Mouse (Mus musculus): Measurements from ENCODE around the gene Spata9.
"Not testable (repeated sequence)": the region's sequence is repeated elsewhere in the genome, so short reads cannot be mapped to it uniquely, and the experiment has no call there.

Spata9 gene

DNA sequence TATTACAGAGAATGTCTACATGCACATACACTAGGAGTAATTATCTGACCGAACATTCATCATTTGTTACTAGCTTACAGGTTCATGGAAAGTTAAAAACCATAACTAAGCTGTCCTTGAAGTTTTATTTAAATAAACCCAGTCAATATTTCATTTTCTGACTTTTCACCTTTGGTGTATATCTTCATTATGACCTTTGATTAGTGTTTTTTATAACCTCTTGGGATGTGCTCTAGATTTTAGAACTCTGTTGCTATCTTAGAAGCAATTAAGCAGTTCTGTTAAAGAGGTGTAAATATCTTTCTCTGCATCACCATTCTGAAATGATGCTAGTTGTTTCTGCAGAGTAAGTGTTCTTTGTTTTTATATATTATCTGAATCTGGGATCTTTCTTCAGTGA, at the start of gene Spata9:
Gene Spata9, plus strand, starts transcription at position 301 of the 400 bp plus-strand sequence.
- DNase-seq (ENCODE audit: low spot score), result no peak

DNA sequence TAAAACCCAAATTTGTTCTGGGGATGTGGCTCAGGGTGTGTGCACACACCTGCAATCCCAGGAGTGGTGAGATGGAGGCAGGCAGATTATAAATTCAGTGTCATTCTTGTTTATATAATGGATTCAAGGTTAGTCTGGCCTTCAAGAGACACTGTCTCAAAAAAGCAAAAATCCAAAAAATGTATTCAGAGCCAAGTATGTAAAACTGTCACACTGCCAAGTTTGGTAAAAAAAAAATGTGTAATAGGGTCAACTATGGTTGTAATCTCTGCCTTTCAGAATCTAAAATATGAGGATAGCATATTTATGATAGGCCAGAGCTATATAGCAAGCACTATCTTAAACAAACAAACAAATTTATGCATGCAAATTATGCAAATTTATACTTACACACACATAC, 39.0 kb upstream of the Spata9 start:
- no peak for DNase-seq (ENCODE audit: low spot score)

DNA sequence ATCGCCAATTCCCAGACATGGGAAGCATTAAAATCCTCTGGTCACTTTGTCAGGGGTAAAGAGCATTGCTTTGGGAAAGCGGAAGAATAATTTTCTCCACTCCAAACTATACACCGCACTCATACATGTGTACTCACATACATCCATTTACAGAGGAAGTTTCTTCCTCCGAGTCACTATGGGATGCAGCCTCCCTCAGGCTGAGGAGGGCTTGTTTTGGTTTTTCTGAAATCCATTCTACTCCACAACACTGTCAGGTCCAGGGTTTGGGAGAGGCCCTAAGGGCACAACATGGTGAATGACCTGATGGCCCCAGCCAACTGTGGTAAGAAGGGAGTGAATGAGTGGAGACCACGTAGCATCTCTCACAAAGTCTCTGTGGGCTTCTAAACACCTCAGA, 37.9 kb upstream of the Spata9 start:
- DNase-seq (ENCODE audit: low spot score), result not testable (repeated sequence)

DNA sequence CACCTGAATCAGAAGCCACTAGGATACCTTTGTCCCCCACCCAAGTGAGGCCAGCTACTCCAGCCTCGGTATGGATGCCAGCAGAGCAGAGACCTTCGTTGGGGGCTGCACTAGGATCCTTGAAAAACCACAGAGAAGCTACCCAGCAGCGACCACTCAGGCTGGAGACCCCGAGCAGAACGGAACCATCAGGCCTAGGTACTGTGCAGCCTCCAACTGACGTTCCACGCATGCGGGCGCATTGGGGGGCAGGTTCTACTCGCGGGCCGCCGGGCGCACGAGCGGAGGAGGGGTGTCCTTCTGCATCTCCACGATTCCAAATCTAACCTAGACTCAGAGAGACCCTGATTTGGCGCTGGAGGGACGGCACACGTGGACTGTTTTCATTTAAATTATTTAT, 36.9 kb upstream of the Spata9 start:
- no peak for DNase-seq (ENCODE audit: low spot score)

DNA sequence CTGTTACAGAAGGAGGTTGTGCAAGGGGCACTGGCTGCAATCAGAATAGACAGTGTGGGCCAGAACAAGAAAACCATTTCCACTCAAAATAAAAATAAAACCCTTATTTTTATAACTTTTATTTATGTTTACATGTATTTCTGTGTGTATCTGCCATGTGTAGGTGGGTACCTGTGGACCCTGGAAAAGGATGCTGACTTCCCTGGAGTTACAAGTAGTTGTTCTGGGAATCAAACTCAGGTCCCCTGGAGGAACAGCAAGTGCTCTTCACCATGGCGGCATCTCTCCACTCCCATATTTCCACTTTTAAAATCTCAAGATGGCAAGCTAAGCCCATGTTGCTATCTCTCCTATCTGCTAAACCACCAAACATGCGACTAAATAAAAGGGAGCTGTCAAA, 36.3 kb upstream of the Spata9 start:
- DNase-seq (ENCODE audit: low spot score), result no peak

DNA sequence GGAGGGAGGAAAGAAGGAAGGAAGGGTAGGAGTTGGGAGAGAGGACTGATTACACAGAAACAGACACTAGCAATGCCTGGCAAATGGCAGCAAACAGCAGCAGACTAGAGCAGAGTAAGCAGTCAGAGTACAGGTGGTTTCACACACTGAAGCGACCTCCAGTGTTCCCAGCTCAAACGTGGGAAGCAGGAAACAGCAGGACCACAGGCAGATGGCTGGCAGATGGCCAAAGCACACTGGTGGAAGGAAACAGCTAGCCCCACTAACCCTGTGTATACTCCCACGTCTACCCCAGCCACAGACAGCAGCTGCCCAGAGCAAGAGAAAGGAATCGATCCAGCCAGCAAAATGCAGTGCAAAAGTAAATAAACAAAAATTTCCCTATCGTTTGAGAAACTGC, 35.9 kb upstream of the Spata9 start:
- peak; percentile 77 for DNase-seq (ENCODE audit: low spot score)

DNA sequence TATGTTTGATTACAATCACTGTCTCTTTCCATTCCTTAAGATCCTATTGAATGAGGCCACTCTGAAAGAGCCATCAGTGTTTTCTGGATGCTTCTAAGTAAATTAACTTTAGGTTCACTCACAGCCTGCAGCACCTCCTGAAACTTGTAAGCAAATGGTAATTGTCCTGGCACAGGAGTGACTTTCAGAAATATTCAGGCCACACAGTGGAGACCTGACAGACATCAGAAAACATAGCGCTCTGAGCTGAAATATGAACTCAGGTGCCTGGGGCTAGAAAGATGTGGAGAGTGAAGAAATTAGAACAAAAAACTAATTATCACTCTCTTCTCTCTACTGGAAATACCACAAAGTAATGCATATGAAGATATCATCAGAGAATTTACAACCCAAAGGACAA, 33.7 kb upstream of the Spata9 start:
- DNase-seq (ENCODE audit: low spot score), result no peak

DNA sequence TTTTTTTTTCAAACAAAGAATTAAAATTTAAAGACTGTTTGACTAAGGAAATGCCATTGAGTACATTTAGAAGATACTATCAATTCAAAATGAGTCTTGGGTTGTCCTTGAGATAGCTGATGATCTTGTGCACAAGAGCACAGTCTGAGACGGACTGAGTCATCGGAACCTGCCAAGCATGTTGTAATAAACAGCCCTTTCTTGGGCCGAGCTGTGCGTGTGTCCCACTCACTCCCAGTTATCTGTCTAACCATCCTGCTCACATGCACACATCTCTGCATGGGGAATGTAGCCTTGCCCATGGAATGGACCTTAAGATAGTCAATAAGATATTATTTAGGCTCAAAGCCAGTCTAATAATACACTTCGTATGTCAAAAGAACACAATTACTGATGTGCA, 28.1 kb upstream of the Spata9 start:
- DNase-seq (ENCODE audit: low spot score), result no peak

DNA sequence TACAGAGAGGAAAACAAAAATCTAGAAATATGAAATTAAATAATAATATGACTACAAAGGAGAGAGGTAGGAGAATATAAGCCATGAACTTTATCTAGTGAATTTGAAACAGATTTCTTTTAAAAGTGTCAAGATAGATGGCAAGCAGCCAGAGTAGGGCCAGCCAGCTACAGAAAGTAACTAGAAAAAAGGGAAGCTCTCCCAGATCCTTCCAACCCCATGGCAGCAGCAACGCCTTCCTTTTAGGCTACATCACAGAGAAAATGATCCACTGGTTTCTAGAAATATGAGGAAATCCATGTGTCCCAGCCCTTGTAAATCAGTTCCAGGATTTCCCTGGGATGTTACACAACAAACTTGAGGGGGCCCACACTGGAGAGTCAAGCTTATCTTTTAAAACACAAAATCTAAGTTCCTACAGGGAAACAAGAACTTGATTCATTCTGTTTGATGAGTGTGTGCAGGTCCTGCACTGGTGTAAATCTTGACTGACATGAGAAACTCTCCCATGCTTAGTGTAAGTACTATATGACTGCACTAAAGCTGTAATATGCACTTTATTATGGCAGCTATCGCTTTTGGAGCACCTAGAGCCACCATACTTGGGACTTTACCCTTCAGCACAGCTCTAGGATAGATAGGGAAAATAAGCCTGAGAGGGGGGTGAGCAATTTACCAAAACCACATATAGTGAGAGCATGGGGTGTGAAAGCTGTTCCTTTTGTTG, 26.0 kb upstream of the Spata9 start:
- DNase-seq (ENCODE audit: low spot score), result no peak

DNA sequence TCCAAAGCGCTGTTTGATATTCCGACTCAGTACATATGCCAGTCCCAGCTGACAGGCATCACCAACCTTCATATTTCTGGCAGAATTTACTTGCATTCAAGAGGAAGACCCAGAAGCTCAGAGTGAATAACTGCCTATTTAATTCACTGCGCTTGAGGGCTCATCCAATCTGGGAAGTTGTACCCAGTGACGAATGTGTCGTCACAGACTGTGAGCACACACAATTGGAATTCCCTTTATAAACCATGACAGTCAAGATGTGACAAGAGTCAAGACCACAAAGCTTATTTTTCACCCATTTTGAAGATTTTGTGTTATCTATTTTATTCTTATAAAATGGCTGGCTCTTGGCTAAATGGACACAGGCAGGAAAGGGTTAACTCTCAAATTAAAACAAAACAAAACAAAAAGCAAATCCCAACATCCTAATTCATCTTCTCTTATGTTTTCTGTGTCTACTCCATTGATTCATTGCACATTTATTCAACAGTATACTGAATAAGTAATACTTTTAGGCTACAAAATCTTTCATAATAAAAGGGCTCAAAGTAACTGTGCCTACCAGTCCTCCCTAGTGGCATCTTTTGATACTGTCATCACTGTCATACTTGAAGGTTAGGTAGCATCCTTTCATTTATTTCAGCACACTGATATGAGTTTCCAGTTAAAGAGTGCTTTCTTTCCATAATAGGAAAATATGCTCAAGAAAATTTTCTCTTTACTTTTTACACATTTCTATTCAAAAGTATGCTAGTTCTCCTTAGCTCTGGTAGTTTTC, 25.2 kb upstream of the Spata9 start:
- no peak for DNase-seq (ENCODE audit: low spot score)

DNA sequence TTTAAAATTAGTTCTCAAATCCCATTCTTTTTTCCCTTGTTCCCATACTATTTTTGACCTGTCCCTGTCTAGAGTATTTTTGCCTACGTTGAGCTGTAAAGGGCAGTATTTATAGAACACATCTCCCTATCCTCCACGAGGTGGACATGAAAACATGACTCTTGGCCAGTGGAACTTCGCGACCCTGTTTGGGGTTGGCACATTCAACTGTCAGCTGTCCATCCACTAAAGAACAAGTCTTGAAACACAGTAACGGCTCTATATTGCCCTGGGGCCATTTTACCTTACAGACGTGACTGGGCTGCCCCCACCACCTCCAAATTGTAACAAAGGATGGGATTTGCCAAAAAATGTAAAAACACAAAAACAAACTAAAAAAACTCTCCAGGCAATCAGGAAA, 24.2 kb upstream of the Spata9 start:
- DNase-seq (ENCODE audit: low spot score), result peak; percentile 21

DNA sequence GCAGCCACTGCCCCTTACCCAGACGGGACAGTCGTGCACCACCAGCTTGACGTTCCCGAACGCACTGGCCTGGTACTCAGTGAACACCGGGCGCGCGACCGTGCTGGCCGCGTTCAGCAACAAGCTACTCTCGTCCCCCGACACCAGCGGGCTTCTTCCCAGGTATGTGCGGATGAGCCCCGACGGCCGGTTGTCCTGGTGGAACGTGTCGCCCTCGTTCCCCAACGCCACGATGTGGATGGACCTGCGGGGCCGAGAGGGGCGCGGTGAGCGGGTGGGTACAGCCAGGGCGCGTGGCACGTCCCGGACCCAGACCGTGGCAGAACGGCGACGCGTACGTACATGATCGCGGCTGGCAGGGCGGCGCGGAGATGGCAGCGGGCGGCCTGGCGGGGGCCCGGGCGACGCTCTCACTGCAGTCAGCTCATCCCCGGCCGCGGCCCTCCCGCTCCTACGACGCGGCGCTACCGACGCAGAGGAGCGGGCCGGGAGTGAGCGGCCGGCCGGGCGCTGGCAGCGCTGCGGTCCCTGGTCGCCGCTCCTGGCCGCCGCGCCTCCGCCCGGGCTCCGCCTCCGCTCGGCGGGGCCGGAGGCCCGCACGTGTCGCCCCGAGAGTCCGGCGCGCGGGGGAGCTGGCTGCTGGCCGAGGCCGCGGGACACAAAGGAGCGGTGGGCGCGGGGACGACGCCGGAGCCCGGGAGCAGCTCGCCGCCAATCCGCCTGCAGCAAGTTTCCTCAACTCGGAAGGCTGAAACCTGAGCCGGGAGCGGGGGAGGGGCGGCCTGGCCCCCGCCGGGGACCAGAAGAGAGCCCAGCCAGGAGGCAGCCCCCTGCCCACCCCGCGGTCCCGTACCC, 23.5 kb upstream of the Spata9 start, which contains the start of gene Rhobtb3:
Gene Rhobtb3, minus strand, starts transcription at position 737 of the 855 bp plus-strand sequence.
- peak; percentile 81 for DNase-seq (ENCODE audit: low spot score)

DNA sequence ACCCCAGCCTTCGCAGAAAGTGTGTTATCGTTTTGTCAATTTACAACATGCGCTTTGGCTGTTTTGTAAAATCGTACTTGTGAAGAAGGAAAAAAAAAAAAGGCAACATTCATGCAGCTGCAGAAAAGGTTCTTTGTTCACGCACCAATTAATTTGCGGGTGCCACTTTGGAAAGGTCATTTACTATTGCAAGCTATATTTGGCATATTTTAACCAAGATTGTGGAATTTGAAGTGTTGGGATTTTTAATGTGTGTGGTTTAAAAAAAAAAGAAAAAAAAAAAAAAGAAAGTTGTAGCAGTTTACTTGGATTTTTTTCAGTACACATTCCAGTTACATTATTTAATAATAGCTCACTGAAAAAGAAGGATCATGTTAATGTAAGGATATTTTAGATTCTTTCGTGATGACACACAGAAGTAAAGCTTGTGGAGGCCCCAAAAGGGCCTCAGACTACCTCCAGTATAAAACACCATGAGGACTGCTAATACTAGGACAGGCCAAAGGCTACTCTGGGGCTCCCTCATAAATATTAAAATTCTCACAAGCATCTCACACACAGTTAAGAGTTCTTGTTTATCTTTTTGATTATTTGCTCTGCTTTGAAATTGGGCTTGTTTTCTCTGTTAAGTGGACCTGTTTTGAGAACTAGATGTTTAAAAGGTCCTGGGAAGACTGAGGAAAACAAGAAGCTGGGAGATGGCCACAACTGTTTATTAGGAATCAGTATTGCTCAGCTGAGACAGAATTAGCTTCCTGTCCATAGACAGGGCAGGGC, 22.7 kb upstream of the Spata9 start:
- DNase-seq (ENCODE audit: low spot score), result no peak

DNA sequence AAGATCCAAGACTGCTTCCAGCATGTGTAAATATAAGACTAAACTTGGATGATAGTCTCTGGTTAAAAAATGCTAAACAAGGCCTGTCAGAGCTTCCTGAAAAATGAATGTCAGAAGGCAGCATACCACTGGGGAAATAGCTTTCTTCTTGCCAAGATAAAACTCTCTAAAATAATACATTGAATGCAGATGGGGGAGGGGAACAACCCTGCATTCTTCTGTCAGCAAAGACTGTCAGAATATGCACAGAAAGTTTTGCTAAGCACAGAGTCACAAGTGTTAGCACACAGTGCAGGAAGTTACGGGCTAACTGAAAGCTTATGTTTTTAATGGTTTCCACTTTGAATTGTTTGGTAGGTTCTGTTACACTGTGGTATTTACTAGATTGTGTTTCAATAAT, 16.7 kb upstream of the Spata9 start:
- DNase-seq (ENCODE audit: low spot score), result no peak

DNA sequence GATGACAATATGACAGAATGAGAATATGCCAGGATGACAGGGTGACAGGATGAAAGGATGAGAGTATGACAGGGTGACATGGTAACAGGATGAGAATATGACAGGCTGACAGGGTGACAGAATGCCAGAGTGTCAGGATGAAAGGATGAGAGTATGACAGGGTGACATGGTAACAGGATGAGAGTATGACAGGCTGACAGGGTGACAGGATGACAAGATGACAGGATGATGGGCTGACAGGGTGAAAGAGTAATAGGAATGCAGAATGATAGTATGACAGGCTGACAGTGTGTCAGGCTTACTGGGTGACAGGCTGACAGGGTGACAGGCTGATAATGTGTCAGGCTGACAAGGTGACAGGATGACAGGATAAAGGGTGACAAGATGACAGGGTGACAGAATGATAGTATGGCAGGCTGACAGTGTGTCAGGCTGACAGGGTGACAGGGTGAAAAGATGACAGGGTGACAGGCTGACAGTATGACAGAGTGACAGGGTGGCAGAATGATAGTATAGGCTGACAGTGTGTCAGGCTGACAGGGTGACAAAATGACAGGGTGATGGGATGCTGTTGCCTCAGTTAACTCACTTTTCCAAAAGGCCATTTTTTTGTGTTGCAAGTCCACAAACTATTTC, 11.5 kb upstream of the Spata9 start:
- no peak for DNase-seq (ENCODE audit: low spot score)

DNA sequence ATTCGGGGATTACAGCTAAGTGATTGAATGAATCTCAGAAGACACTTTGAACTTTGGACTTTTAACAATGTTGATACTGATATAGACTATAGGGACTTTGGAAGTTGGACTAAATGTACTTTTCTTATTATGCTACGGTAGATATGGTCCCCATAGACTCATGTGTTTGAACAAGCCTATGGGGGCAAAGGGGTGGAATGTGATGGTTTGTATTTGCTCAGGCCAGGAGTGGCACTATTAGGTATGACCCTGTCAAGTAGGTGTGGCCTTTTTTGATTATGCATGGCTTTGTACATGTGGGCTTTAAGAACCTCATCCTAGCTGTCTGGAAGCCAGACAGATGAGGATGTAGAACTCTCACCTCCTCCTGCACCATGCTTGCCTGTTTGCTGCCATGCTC, 7.5 kb downstream of the Spata9 start:
- DNase-seq (ENCODE audit: low spot score), result no peak

DNA sequence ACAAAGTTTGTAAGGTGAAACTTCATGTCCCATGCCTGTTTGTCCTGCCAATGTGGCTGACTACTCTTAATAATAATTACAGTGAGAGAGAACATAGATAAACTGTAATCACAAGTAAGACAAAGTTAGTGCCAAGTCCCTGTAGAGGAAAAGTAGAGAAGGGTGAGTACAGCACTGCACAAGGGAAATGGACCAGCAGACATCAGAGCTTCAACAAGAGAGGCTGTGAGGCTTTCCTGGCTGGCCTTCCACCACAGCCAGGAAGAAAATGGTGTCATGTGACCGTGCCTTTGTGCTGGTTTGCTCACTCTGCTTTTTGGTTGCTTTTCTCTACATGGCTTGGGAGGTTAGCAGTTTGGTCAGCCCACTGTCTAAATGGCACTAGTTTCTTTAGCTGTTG, 8.7 kb downstream of the Spata9 start:
- no peak for DNase-seq (ENCODE audit: low spot score)

DNA sequence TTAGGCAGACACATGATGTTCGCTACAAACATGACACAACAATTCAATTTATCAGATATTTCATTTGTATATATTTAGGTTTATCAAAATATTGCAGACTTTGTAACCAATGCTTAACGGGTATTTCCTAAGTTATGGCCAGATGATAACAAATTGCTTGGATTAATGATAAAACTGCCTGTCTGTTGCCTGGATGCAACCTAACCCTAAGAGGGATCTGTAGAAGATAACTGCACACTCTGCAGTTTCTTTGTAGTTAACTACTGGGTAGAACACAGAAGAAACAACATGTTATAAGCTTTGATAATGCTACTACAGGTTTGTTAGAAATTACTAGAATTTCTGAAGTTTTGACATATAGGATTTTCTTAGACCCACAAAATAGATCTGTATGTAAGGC, 9.3 kb downstream of the Spata9 start:
- DNase-seq (ENCODE audit: low spot score), result no peak

DNA sequence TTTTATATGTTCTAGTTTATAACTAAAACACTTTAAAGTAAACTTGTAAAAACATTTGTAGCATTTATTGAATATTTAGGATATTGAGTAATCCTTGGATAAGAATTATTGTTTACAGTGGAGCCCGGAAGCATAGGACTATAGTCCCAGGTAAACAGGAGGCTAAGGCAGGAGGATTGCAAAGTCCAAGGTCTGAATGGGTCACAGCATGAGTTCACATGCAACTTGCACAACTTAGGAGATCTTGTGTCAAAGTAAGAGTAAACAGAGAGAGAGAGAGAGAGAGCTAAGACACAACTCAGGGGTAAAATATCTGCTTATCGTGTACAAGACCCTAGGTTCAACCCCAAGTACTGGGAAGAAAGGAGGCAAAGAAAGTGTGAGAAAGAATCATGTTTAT, 9.7 kb downstream of the Spata9 start:
- no peak for DNase-seq (ENCODE audit: low spot score)

DNA sequence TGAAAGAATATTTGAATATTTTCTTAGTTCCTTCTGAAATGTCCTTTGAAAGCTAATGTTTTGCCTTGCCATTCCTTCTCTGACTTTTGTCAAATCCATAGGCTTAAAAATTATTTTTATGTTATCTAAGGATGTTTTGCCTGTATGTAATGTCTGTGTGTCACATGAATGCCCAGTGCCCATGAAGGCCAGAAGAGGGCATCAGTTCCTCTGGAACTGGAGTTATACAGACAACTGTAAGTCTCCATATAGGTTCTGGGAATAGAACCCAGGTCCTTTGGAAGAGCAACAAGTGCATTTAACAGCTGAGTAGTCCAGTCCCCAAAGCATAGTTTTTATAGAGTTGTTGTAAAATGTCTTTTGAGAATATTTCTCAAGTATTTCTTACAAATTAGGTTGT, 15.0 kb downstream of the Spata9 start:
- DNase-seq (ENCODE audit: low spot score), result no peak

DNA sequence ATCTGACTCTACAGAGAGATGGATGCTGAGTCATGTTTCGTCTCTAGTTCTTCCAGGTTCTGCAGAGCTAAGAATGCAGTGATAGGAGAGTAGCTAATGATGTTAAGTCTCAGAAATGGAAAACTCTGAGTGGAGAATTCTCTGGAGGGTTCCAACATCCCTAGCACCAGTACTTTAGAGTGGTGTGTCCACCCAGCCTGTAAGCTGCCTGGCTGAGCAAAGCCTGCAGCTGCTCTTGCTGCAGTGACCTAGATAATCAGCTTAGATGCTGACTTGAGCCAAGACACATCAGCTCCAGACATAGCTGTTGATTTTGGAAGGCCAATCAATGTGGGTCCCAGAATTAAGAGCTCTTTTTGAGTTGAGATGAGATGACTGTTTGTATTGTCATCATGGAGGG, 21.1 kb downstream of the Spata9 start:
- DNase-seq (ENCODE audit: low spot score), result no peak

All from testis, postnatal 14 days (tissue).